Mouse (Mus musculus): ENCODE data around the gene Ankrd13d. TPM values are rescaled to one million over a fixed set of nuclear protein-coding genes. Genes with fewer than 3 reads are reported as not detected.

Gene Ankrd13d
- polyA plus RNA-seq, 1 experiment from 2014 or later, result 1.2 TPM

GRCm38 (mm10) chr19:4298322-4299121 lies 15.6 kb upstream of the Ankrd13d start:
- ATAC-seq (ENCODE audit: low read depth), result no peak
- no peak overlapping the region; the same call in 1 of the 2 replicates for H3K27ac ChIP-seq (ENCODE audit: low read length)
- 65% methylated on average over 17 of the region's 17 CpGs for WGBS (ENCODE audit: insufficient replicate concordance)

GRCm38 (mm10) chr19:4297851-4298250 lies 14.9 kb upstream of the Ankrd13d start:
- Histone ChIP-seq H3K27ac (ENCODE audit: low read length) (peak overlapping the region; percentile 27; the same call in 1 of the 2 replicates), H3K4me2 (ENCODE audit: low read depth, low read length) (no peak overlapping the region), H3K4me1 (ENCODE audit: control insufficient read depth, low read depth, low read length) (peaks cover 45% of the 10 kb centered on the region)

More at GRCm38 (mm10) chr19:4298322-4299121, 15.6 kb upstream of the Ankrd13d start:
- Histone ChIP-seq H3K9me3 (replicated peaks; ENCODE audit: control insufficient read depth, low read length) (no peaks in the 10 kb centered on the region), H3K9ac (ENCODE audit: low read depth, low read length) (no peak overlapping the region), H3K4me1 (ENCODE audit: control insufficient read depth, low read depth, low read length) (peaks cover 48% of the 10 kb centered on the region), H3K36me3 (ENCODE audit: control insufficient read depth, insufficient read depth) (no peaks in the 10 kb centered on the region; the same call in 1 of the 2 replicates), H3K4me2 (ENCODE audit: low read depth, low read length) (peak overlapping the region; percentile 28; the same call in 1 of the 2 replicates), H3K27me3 (ENCODE audit: control insufficient read depth, insufficient read depth, low read depth, low read length) (no peaks in the 10 kb centered on the region), H3K4me3 (ENCODE audit: low read depth, low read length) (no peak overlapping the region)

GRCm38 (mm10) chr19:4296611-4297010 lies 13.7 kb upstream of the Ankrd13d start:
- 0 out of 2 replicates have a peak overlapping the region, but pooled peaks have one; percentile 5 for H3K9ac ChIP-seq (ENCODE audit: low read depth, low read length)

More at GRCm38 (mm10) chr19:4297851-4298250, 14.9 kb upstream of the Ankrd13d start:
- no peaks in the 10 kb centered on the region; the same call in 1 of the 2 replicates for H3K36me3 ChIP-seq (ENCODE audit: control insufficient read depth, insufficient read depth)
- H3K9ac ChIP-seq (ENCODE audit: low read depth, low read length), result no peak overlapping the region
- WGBS (ENCODE audit: insufficient replicate concordance), result 71% methylated on average over 5 of the region's 5 CpGs
- no peaks in the 10 kb centered on the region for H3K9me3 ChIP-seq (replicated peaks; ENCODE audit: control insufficient read depth, low read length)
- no peak for ATAC-seq (ENCODE audit: low read depth)
- no peaks in the 10 kb centered on the region for H3K27me3 ChIP-seq (ENCODE audit: control insufficient read depth, insufficient read depth, low read depth, low read length)
- H3K4me3 ChIP-seq (ENCODE audit: low read depth, low read length), result no peak overlapping the region

GRCm38 (mm10) chr19:4295391-4295790 lies 12.5 kb upstream of the Ankrd13d start:
- no peaks in the 10 kb centered on the region for H3K27me3 ChIP-seq (ENCODE audit: control insufficient read depth, insufficient read depth, low read depth, low read length)
- no peak overlapping the region for H3K4me2 ChIP-seq (ENCODE audit: low read depth, low read length)
- peaks cover 27% of the 10 kb centered on the region for H3K4me1 ChIP-seq (ENCODE audit: control insufficient read depth, low read depth, low read length)
- no peaks in the 10 kb centered on the region for H3K9me3 ChIP-seq (replicated peaks; ENCODE audit: control insufficient read depth, low read length)
- no peak overlapping the region for H3K27ac ChIP-seq (ENCODE audit: low read length)
- H3K4me3 ChIP-seq (ENCODE audit: low read depth, low read length), result no peak overlapping the region
- ATAC-seq (ENCODE audit: low read depth), result no peak
- 70% methylated on average over 4 of the region's 4 CpGs for WGBS (ENCODE audit: insufficient replicate concordance)
- H3K9ac ChIP-seq (ENCODE audit: low read depth, low read length), result no peak overlapping the region
- peaks cover 20% of the 10 kb centered on the region for H3K36me3 ChIP-seq (ENCODE audit: control insufficient read depth, insufficient read depth)

More at GRCm38 (mm10) chr19:4296611-4297010, 13.7 kb upstream of the Ankrd13d start:
- ATAC-seq (ENCODE audit: low read depth), result no peak
- Histone ChIP-seq H3K4me1 (ENCODE audit: control insufficient read depth, low read depth, low read length) (peaks cover 38% of the 10 kb centered on the region), H3K27ac (ENCODE audit: low read length) (peak overlapping the region; percentile 6; the same call in 1 of the 2 replicates), H3K4me2 (ENCODE audit: low read depth, low read length) (no peak overlapping the region), H3K27me3 (ENCODE audit: control insufficient read depth, insufficient read depth, low read depth, low read length) (no peaks in the 10 kb centered on the region), H3K9me3 (replicated peaks; ENCODE audit: control insufficient read depth, low read length) (no peaks in the 10 kb centered on the region), H3K36me3 (ENCODE audit: control insufficient read depth, insufficient read depth) (peaks cover 9% of the 10 kb centered on the region), H3K4me3 (ENCODE audit: low read depth, low read length) (no peak overlapping the region)
- 54% methylated on average over 2 of the region's 2 CpGs for WGBS (ENCODE audit: insufficient replicate concordance)

- H3K4me1 ChIP-seq (ENCODE audit: control insufficient read depth, low read depth, low read length), result peaks cover 19% of the 10 kb centered on the region
- no peak overlapping the region for H3K4me3 ChIP-seq (ENCODE audit: low read depth, low read length)
- peak; percentile 65 for ATAC-seq (ENCODE audit: low read depth)
- H3K27ac ChIP-seq (ENCODE audit: low read length), result peak overlapping the region; percentile 58
- 0 out of 2 replicates have a peak overlapping the region, but pooled peaks have one; percentile 17 for H3K4me2 ChIP-seq (ENCODE audit: low read depth, low read length)
- H3K27me3 ChIP-seq (ENCODE audit: control insufficient read depth, insufficient read depth, low read depth, low read length), result no peaks in the 10 kb centered on the region
- 25% methylated on average over 14 of the region's 14 CpGs for WGBS (ENCODE audit: insufficient replicate concordance)
- H3K9me3 ChIP-seq (replicated peaks; ENCODE audit: control insufficient read depth, low read length), result no peaks in the 10 kb centered on the region
- peaks cover 24% of the 10 kb centered on the region for H3K36me3 ChIP-seq (ENCODE audit: control insufficient read depth, insufficient read depth)
- no peak overlapping the region for H3K9ac ChIP-seq (ENCODE audit: low read depth, low read length)
Observed at GRCm38 (mm10) chr19:4294381-4295097, 11.6 kb upstream of the Ankrd13d start.

- Histone ChIP-seq H3K36me3 (ENCODE audit: control insufficient read depth, insufficient read depth) (peaks cover 47% of the 10 kb centered on the region), H3K4me2 (ENCODE audit: low read depth, low read length) (no peak overlapping the region), H3K27ac (ENCODE audit: low read length) (no peak overlapping the region), H3K4me3 (ENCODE audit: low read depth, low read length) (no peak overlapping the region), H3K27me3 (ENCODE audit: control insufficient read depth, insufficient read depth, low read depth, low read length) (no peaks in the 10 kb centered on the region), H3K9me3 (replicated peaks; ENCODE audit: control insufficient read depth, low read length) (no peaks in the 10 kb centered on the region), H3K9ac (ENCODE audit: low read depth, low read length) (no peak overlapping the region), H3K4me1 (ENCODE audit: control insufficient read depth, low read depth, low read length) (peaks cover 6% of the 10 kb centered on the region)
- ATAC-seq (ENCODE audit: low read depth), result no peak
- WGBS (ENCODE audit: insufficient replicate concordance), result 85% methylated on average over 11 of the region's 11 CpGs
Observed at GRCm38 (mm10) chr19:4291161-4291560, 8.2 kb upstream of the Ankrd13d start.

GRCm38 (mm10) chr19:4290749-4291148 lies 7.8 kb upstream of the Ankrd13d start:
- ATAC-seq (ENCODE audit: low read depth), result no peak
- Histone ChIP-seq H3K27ac (ENCODE audit: low read length) (no peak overlapping the region), H3K4me2 (ENCODE audit: low read depth, low read length) (no peak overlapping the region), H3K9ac (ENCODE audit: low read depth, low read length) (no peak overlapping the region), H3K36me3 (ENCODE audit: control insufficient read depth, insufficient read depth) (peaks cover 47% of the 10 kb centered on the region), H3K4me1 (ENCODE audit: control insufficient read depth, low read depth, low read length) (peaks cover 3% of the 10 kb centered on the region; the same call in 1 of the 2 replicates), H3K27me3 (ENCODE audit: control insufficient read depth, insufficient read depth, low read depth, low read length) (no peaks in the 10 kb centered on the region), H3K9me3 (replicated peaks; ENCODE audit: control insufficient read depth, low read length) (no peaks in the 10 kb centered on the region), H3K4me3 (ENCODE audit: low read depth, low read length) (no peak overlapping the region)
- 75% methylated on average over 15 of the region's 15 CpGs for WGBS (ENCODE audit: insufficient replicate concordance)

- no peaks in the 10 kb centered on the region; the same call in 1 of the 2 replicates for H3K27me3 ChIP-seq (ENCODE audit: control insufficient read depth, insufficient read depth, low read depth, low read length)
- H3K9ac ChIP-seq (ENCODE audit: low read depth, low read length), result no peak overlapping the region
- H3K4me2 ChIP-seq (ENCODE audit: low read depth, low read length), result peak overlapping the region; percentile 80
- 20% methylated on average over 7 of the region's 7 CpGs for WGBS (ENCODE audit: insufficient replicate concordance)
- peak overlapping the region; percentile 62 for H3K4me3 ChIP-seq (ENCODE audit: low read depth, low read length)
- H3K27ac ChIP-seq (ENCODE audit: low read length), result peak overlapping the region; percentile 49
- H3K9me3 ChIP-seq (replicated peaks; ENCODE audit: control insufficient read depth, low read length), result no peaks in the 10 kb centered on the region; the same call in 1 of the 2 replicates
- peaks cover 13% of the 10 kb centered on the region for H3K4me1 ChIP-seq (ENCODE audit: control insufficient read depth, low read depth, low read length)
- ATAC-seq (ENCODE audit: low read depth), result no peak
- peaks cover 16% of the 10 kb centered on the region for H3K36me3 ChIP-seq (ENCODE audit: control insufficient read depth, insufficient read depth)
Observed at GRCm38 (mm10) chr19:4283653-4284052, 716 bp upstream of the Ankrd13d start.

Data from liver, embryonic 16.5 days (tissue).